Mouse (Mus musculus) liver, postnatal 0 days (tissue): ENCODE results near the gene Sart3.

Experiments
- CTCF ChIP-seq: sonication (generic); IDR thresholded peaks from 2 replicates; pipeline ENCODE4 v1.5.1; 2016; ENCODE audit warnings: antibody characterized with exemption, low read depth
- EP300 ChIP-seq: IDR thresholded peaks from 2 replicates; pipeline ENCODE4 v1.6.1; 2016; ENCODE audit warnings: antibody characterized with exemption, low read depth, mild to moderate bottlenecking

DNA sequence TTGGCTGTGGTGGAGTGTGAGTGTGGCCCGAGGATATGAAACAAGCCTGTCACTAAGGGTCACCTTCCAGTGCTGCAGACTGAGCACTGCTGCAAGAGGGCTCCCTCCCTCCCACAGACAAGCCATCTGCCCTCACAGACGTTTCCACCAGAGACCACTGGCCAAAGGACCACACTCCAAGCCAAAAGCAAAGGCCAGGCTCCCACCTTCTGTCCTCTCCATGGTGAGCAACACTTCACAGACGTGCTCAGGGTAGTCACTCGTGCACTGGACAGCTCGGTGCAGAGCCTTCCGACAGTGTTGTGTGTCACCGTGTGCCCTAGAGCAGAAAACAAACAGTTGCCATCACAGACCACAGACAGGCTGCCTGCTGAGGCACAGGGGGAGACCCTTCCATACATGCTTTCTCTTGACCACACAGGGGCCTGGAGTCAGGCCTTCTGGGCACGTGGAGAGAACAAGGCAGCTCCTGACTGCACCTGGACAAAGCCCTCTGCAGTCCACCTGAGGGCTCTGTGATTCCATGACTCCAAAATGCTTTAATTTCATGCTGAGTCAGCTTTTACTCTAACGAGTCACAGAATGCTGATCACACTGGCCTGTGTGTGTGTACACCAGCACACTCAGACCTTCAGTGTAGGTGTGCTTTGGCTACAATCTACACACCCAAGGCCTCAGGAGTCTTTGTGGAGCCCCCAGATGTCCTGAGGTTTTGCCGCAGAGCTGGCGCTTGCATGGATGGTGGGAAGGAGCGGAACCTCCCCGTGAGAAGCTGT lies 23.6 kb downstream of the Sart3 start:
- TF ChIP-seq EP300, result no peak
- no peak for TF ChIP-seq CTCF
